Mouse (Mus musculus) right cerebral cortex, postnatal 36 days (tissue): ENCODE data around the gene Anxa11.
"Not testable (repeated sequence)": the region's sequence is repeated elsewhere in the genome, so short reads cannot be mapped to it uniquely, and the experiment has no call there.

Experiments used
- DNase-seq, 2 experiments: peaks; one replicate each; pipeline ENCODE4 v3.0.0; 2022; ENCODE audit warnings: low spot score in 2 of 2, mixed read lengths in 1 of 2

Gene Anxa11

DNA sequence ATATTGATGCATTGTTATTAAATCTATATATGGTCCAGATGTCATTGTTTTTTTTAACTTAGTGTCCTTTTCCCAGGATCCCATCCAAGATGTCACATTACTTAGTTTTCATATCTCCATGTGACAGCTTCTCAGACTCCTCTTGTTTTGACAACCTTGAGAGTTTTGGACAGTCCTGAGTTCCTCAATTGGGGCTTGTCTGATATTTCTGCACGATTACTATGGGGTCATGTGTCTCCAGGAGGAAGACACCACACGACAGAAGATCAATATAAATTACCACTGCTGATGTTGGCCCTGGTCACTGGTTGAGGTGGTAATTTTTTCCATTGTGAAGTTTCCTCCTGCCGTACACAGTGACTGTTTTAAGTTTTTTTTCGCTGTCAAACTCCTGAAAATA lies 377 bp upstream of the Anxa11 start:
- DNase-seq: no peak

DNA sequence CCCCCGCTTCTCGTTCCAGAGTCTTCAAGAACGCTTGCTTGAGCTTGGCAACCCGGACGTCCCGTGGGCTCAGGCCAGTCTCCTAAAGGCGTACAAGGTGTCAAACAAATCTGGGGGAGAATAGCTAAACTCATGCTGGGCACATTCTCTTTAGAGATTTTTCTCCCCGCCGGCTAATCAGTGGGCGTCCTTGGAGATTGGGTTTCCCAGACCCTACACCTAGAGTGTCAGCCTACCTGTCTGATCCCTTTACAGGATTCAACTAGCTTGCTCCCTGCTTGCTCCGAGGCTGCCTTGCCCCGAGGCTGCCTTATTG lies 690 bp downstream of the Anxa11 start:
- no peak for DNase-seq

DNA sequence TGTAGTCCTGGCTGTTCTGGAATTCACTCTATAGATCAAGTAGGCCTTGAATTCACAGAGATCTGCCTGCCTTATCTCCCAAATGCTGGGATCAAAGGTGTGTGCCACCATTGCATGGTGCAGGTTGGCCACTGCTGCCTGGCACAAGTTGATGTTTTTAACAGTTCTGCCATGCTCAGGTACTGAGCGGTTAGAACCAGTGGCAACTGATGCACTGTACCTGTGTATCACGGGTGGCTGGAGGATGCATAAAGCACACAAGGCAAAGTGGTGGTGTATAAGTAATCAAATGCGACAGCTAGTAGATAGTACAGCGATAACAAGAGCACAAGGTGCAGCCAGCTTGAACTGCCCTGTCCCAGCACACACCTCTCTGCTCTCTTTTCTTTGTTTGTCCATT lies 2.4 kb downstream of the Anxa11 start:
- no peak for DNase-seq

DNA sequence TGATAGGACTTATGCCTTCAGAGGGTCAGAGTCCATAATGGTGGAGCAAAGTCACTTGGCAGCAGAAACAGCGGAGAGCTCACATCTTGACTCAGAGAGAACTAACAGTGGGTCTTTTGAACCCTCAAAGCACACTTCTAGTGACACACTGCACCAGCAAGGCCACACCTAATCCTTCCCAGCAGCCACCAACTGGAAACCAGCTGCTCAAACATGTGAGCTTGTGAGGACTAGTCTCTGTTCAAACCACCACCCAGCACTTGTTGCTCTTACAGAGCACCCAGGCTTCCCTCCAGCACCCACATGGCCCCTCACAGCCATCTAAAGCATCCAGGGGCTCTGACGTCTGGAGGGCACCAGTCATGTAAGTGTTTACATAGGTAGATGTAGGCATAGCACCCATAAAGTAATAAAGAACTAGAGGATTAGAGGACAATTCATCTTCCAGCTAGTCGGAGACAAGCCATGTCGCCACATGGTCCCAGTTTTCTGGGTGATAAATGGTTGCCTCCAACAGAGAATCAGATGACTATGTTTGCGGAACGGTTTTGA lies 4.0 kb downstream of the Anxa11 start:
- DNase-seq: no peak

DNA sequence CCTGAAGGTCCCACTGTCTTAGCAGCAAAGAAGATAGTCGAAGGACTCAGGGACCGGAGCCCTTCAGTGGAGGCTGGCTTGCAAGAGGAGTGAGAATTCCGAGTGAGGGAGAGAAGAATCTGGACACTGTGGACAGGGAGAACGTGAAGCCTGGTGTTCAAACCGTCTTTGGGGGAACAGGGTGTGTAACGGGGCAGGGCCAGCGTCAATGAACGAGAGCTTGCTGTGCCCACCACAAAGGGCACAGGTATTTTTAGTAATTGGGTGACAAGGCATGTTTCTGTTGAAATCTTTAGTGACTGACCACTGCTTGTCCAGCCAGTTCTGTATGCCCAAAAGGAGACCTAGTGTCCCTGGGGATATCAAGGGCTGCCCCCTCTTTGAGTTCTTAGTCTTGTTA lies 4.6 kb downstream of the Anxa11 start:
- no peak for DNase-seq

DNA sequence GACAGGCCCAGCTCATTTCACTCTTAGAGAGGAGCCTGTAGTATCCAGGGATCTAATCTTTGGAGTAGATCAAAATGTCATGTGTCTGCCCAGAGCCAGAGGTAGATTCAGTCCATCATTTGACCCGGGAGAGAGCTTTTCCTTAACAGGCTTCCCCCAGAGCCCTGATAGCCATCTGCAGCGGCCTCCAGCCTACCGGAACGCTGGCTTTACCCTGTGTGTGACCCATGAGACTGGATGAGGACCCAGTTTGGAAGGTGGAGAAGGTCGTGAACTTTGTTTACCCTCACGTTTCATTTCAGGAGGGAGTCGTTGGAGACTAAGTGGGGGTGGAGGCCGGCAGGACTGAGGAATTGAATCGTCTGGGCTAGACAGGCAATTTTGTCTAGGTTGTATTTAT lies 5.7 kb downstream of the Anxa11 start:
- DNase-seq: no peak

DNA sequence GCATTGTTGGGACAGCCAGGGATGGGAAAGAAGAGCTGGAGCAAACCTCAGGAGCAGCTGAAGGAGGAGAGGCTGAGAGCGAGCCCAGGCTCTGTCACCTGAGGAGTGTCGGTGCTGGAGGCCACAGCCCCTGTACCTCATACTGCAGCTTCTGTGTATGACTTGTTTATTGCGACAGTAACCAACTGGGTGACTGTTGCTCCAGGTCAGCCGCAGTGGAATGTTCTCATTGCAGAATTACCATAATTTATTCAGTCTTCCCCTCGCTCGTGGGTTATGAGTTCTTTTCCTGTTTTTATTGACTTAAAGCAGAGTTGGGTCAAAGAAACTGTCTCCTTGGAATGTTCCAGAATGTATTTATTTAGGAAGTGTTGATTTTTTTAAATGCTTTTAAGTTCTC lies 6.3 kb downstream of the Anxa11 start:
- no peak for DNase-seq

DNA sequence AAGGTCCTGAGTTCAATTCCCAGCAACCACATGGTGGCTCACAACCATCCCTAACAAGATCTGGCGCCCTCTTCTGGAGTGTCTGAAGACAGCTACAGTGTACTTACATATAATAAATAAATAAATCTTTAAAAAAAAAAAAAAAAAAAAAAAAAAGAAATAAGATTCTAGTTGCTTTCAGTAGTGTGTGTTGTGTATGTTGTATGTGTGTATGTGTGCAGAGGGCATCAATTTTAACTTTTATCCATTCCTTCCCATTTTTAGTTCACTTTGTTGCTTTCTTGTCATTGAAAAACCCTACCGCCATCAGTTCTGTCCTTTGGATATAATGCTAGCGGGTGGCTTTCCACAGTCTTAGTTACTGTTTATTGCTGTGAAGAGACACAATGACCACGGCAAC lies 6.8 kb downstream of the Anxa11 start:
- not testable (repeated sequence) for DNase-seq

DNA sequence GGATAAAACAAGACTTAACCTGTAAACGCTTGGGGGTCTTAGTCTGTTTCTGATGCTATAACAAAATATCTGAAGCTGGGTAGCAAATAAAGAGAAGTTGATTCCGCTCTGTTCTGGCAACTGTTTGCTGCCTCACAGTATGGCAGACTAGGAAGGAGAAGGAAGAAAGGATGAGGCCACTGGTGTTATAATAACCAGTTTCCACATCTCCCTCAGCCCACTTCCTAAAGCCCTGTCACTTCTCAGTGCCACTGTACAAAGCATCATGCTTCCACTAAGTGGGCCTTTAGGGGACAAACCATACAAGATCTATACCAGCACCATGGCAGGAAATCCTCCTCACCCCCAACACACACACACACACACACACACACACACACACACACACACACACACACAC lies 8.5 kb downstream of the Anxa11 start:
- no peak for DNase-seq

DNA sequence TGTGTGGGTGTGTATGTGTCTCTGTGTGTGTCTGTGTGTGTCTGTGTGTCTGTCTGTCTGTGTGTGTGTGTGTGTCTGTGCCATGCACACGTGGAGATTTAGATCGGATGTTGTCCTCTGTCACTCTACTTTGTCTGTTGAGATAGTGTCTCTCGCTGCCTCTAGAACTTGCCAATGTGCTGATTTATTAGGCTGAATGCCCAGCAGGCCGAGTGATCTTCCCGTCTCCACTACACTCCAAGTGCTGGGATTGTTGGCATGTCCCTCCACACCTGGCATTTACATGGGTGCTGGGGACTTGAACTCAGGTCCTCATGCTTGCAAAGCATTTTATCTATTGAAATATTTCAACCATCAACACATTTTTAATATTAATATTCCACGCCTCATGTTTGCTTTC lies 9.2 kb downstream of the Anxa11 start:
- no peak for DNase-seq

DNA sequence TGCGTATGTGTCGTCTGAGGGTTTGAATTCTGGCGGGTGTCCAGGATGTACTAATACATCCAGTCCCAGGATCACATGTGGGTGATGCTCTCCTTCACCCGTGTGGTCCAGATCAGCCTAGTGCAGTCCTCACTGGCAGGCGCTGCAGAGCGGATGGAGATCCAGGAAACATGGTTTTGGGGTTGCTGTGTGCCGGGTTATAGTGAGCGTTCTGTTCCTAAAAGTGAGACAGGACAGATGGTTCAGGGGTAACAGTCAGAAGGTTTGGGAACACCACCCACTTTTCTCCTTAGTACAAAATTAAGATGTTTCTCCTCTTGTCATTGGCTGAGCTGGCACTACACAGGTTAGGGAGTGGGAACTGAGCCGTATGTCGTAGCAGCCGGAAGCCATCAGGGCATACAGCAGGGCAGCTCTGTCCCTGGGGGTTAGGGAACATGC lies 10.2 kb downstream of the Anxa11 start:
- DNase-seq: peak in 1 of 2 experiments; percentile 61

DNA sequence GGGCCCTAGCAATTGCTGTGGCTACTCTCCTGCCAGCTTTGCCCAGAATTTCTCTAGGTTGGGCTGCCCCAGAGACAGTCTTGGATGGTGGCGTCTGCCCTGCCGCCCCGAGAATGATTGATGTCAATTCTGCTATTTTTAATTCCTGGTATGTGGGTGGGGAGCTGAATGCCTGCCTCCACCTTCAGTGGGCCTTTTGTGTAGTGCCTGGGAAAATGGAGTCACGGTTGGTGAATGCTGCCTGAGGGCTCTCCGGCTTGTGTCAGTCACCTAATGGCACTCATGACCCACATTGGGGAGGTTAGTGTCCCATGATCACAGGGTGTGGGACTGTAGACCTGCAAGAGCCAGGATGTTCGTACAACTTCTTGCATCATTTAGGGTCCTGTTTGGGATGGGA lies 11.3 kb downstream of the Anxa11 start:
- no peak for DNase-seq

DNA sequence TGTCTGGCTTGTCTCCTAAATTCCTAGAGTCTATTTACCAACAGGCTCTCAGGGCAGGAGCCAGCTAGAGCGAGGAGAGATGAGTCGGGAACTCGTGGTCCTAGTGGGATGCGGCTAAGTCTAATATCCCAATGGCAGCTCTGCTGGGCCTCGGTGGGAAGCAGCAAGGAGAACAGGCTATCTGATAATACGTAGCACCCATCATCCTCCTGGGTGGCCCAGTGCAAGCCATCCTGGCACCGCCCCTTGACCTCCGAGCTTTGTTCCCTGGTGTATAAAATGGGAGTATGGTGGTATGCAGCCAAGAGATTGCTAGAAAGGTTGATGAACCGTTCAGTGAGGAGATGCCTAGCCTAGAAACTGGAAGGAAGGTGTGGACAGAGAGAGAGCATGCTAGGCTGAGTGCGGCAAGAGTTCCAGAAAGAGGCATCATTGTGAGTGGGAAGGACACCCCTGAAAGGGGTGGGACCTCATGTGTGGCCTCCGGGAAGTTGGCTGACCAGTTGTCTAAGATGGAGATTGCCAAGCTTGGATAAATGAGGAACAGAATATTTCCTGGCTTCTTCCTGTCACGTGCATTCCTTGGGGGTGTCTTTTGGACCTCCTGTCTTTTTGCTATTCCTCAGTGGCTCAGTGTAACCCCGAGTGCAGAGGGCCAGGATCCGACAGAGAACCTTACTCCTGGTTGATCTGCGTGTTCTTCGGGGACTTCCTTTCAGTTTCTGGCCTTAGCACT lies 11.9 kb downstream of the Anxa11 start:
- DNase-seq: no peak

DNA sequence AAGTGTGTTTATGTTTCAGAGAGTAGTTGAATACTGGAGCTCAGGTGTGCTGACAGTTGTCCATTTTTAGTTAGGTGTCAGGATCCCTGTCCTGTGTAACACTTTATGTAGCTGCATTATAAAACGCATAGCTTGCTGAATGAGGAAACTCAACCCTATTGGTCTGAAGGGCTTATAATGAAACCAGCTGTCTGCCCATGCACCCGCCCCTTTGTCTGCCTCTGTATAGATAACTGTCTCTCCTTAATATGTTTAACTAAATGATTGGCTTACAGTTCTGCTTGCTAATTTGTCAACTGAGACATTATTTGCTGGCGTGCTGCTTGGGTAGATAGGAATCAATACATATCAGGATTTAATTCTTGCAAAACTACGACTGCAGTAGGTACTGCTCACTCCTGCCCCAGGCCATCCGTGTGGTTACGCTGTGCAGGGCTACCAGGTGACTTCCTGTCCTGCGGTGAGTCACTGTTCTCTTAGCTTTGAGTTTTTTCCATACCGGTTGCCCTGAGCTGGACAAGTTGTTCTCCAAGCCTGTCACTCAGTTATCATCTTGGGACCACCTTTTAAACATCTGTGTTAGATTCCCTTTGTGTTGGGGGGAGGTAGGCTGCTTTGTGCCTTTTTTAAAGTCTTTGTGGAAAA lies 13.4 kb downstream of the Anxa11 start:
- no peak for DNase-seq

DNA sequence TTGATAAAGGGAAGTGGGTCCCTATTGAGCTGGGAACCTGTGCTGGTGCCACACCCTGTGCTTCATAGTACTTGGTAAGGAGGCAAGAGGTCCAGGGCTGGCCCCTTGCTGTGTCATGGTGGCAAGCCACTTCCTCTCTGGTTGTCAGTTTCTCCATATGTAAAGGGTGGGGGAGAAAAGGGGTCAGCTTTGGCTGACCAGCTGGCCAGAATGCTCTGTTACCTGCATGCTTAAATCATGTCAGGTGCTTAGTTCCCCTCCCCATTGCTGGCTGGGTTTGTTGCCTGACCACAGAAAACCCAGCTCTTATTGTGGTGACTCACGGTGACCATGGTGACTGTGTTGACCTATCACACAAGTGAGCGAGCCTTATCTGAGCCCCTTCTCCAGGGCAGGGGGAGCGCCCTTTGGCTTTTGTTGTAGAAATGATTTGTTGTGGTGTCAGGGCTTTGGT lies 15.2 kb downstream of the Anxa11 start:
- DNase-seq: no peak

DNA sequence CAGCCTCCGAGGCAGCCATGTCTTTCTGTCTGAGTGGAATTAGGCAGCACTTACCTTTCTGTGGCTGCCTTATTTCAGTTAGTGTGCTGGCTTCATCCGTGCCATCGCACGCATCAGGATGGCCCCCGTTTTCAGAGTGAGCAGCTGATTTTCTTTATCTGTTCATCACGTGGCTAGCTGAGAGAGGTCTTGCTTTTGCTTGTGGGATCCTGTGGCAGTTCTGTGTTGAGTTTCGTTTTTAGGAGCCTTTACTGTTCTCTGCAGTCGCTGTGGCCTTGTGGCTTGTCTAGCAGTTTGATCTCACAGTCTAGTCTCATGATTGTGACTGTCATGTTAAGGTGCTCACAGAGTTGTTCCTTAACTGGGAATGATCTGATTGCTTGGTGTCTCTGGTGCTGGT lies 16.0 kb downstream of the Anxa11 start:
- DNase-seq: no peak

DNA sequence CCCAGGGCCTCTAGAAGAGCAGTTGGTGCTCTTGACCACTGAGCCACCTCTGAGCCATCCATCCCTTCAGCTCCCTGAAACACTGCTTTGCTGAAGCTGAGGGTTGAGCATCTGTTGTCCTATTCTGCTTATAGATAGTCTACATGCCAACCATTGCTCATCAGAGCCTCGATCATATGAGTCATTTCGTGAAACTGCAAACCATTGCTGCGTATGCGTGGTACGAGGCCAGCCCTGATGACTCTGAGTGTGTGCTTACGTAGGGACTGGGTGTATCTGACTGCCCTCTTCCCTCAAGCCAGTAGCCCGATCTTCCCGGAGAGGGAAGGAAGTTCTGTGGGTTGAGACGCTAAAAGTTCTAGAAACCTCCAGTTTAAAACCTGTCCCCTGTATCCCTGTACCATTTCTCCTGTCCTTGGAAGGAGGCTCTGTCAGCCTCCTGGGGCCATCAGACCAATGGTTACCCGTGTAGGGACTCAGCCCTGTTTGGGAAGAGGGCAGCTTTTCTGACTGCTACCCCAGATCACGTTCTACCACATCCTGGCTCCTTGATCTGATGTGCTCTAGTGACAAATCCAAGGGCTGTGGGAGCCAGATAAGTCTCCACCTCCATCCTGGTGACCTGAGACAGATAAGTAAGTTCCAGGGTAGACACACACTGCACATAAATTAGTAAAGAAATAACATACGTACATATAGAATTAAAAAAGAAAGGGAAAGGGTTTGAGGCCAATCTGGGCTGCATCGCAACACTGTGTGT lies 20.0 kb downstream of the Anxa11 start:
- no peak for DNase-seq

DNA sequence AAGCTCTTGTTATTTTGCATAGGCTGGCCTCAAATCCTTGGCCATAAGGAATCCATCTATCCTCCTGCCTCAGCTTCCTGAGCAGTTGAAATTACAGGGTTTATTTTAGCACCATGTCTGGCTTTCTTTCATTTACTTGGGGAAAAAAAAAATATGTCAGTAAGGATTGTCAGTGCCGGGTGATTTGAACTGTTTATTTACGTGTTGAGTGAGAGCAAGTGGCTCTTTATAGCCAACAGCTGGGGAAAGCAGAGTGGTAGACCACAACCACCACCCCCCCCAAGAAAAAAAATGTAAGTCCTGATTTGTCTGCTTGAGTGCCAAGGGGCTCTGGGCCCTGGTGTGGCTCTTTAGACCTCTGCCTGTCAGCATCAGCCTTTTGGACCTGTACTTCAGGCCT lies 21.8 kb downstream of the Anxa11 start:
- DNase-seq: no peak

DNA sequence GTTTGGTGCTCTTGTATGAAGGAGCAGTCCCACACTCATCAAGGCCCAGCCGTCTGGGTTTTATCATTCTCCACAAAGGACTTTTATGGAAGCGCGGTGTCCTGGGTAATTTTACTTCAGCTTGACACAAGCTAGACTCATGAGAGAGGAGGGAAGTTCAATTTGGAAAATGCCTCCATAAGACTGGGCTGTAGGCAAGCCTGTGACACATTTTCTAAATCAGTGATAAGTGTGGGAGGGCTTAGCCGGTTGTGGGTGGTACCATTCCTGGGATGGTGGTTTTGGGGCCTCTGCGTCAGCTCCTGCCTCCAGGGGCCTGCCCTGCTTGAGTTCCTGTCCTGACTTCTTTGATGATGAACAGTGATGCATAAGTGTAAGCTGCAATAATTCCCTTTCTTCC lies 23.3 kb downstream of the Anxa11 start:
- peak in 1 of 2 experiments; percentile 32 for DNase-seq

DNA sequence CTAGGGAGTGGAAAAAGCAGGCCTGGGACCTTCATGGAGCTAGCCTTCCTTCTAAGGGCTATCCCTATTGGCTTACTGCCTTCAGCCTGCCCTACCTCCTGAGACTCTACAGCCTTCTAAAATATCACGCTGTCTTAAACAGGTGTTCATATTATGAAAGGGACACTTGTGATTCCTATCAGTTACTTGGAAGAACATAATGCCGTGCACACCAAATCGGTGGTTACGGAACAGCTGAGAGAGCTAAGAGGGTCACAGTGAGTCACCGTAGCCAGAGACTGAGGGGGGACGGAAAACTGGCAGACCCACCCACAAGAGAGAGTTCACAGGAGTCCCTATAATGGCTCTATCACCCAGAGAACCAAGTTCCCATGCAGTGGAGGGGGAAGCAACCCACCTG lies 24.4 kb downstream of the Anxa11 start:
- no peak for DNase-seq

DNA sequence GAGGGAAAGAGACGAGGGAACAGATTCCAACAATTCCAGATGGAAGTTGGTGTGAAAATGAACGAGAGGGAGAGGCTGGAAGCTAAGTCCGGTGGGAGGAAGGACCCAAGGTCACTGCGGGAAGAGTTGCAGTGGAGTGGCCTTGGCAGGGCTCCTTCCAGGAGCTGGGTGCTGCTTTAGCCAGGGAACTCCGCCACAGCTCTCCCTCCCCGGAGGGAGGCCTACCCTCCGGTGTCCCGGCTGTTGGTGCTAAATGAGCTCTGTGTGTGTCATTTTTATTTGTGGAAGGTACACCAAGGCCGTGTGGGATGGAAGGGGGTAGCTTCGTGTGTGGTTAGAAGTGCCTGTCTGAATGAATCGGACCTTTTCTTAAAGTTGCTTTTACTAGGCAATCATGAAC lies 24.9 kb downstream of the Anxa11 start:
- DNase-seq: no peak

DNA sequence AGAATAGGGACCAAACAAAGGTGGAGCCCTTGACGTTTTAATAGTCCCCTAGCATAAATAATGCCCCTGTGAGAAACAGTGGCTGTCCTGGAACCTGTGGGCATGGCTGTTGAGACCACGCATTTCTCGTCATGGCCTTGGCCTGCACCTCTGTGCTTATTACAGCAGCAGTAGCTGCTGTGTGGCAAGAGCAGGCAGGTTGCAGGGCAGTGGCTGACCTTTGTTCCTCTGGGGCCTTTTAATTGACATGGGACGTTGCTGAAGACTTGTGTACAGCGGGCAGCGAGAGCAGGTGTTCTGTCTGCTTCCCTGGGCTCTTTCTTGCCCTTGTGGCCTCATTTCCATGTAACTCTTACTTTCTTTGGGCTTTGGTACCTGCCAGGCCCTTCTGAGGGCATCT lies 25.9 kb downstream of the Anxa11 start:
- DNase-seq: no peak

DNA sequence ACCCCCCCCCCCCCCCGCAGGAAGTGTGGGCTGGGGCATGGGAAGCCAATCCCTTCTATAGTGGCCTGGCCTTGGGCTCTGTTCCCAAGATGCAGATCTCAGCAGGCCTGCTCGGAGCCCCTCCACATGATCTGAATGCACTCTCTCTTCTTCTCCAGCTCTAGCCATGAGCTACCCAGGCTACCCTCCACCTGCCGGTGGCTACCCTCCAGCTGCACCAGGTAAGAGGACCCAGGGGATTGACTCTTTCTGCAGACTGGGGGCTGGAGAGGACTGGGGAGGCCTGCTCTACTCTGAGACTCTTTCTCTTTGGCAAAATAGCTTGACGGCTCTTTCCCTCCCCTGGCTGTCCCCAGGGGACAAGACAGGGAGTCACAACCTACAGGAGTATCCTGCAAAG lies 26.8 kb downstream of the Anxa11 start:
- no peak for DNase-seq
